Mouse (Mus musculus) bone marrow macrophage, adult 2 months (primary cell): ENCODE measurements at regions not wholly inside any gene's neighbourhood (a gene's known extent, or its start where the extent isn't known, plus 50 kb on each side); places are given as distances from the start of the nearest gene placed in this dataset.

Source experiments
- CTCF ChIP-seq: IDR thresholded peaks from 2 replicates; pipeline ENCODE4 v1.5.1; 2012; ENCODE audit warnings: low read depth, mild to moderate bottlenecking, low read length, moderate library complexity
- POLR2A ChIP-seq: IDR thresholded peaks from 2 replicates; pipeline ENCODE4 v1.6.1; 2012; ENCODE audit warnings: mild to moderate bottlenecking, low read depth, low read length, borderline replicate concordance

DNA sequence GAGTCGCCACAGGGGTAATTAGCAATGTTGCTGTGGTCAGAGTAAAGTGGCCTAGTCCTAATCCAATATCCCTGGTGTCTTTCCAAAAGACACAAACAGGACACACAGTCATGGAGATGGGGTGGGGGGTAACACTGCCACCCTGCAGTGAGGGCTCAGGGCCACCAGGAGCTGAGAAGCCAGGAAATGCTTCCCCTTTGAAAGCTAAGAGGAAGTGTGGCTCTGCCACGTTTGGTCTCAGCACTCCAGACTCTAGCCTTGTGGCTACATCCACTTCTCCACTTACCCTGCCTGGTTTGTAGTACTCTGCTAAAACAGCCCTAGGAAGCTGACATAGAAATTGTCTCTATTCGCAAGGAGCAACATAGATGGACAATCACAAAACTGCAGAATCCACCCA, 110.4 kb upstream of the Gm12830 start:
- no peak for TF ChIP-seq POLR2A
- TF ChIP-seq CTCF = no peak
